8 mouse cellular contexts compared by ENCODE assay signal in genomic region chr2:23067552-23068369, GRCm38 (mm10). TPM values are rescaled to one million over a fixed set of nuclear protein-coding genes. Genes with fewer than 3 reads are reported as not detected.
DNase-seq lines count a peak whose midpoint lies in the region; ATAC-seq and TF ChIP-seq lines count a peak whose summit lies in the region.

TSS of gene Acbd5 (plus strand) at chr2:23068167.

- no peaks in the 10 kb centered on the region for H3K36me3 ChIP-seq in embryonic facial prominence, embryonic 15.5 days
- H3K36me3 ChIP-seq in limb, embryonic 14.5 days (ENCODE audit: control insufficient read depth, insufficient read depth, low read length) = 0 out of 2 replicates have a peak, but pooled peaks cover 3% of the 10 kb centered on the region
- H3K36me3 ChIP-seq in midbrain, postnatal 0 days (ENCODE audit: insufficient read depth, low read length) = no peaks in the 10 kb centered on the region

- peak; percentile 98 for DNase-seq in 416B (ENCODE audit: low read depth)
- DNase-seq in heart, adult 8-10 months (ENCODE audit: low spot score) = peak; percentile 97
- peak; percentile 98 for DNase-seq in kidney, adult 9 months
- DNase-seq in limb, embryonic 14.5 days (ENCODE audit: low spot score) = peak; percentile 98
- DNase-seq in midbrain, postnatal 0 days (ENCODE audit: low spot score) = peak; percentile 98
- peak; percentile 84 to 91 for DNase-seq in spleen, postnatal 14 days (ENCODE audit: low spot score in 2 of 2)

- peak within 1 kb of the TSS; percentile 97 for H3K27ac ChIP-seq in bone marrow, adult 2 months (ENCODE audit: control insufficient read depth, insufficient read depth, low read depth, low read length, poor library complexity)
- peak within 1 kb of the TSS; percentile 96 for H3K27ac ChIP-seq in embryonic facial prominence, embryonic 15.5 days (replicated peaks)
- peak within 1 kb of the TSS; percentile 92 for H3K27ac ChIP-seq in limb, embryonic 14.5 days (replicated peaks; ENCODE audit: low read depth, low read length)
- H3K27ac ChIP-seq in midbrain, postnatal 0 days (ENCODE audit: low read depth, low read length) = peak within 1 kb of the TSS; percentile 97

- H3K4me1 ChIP-seq in bone marrow, adult 2 months (ENCODE audit: control insufficient read depth, insufficient read depth, low read length) = no peaks in the 10 kb centered on the region
- no peaks in the 10 kb centered on the region for H3K4me1 ChIP-seq in embryonic facial prominence, embryonic 15.5 days
- no peaks in the 10 kb centered on the region for H3K4me1 ChIP-seq in limb, embryonic 14.5 days (ENCODE audit: control insufficient read depth, insufficient read depth, low read length)
- H3K4me1 ChIP-seq in midbrain, postnatal 0 days (ENCODE audit: insufficient read depth, low read length) = no peaks in the 10 kb centered on the region; the same call in 1 of the 2 replicates

- H3K27me3 ChIP-seq in embryonic facial prominence, embryonic 15.5 days = no peaks in the 10 kb centered on the region
- no peaks in the 10 kb centered on the region for H3K27me3 ChIP-seq in limb, embryonic 14.5 days (ENCODE audit: control insufficient read depth, insufficient read depth, low read length)
- H3K27me3 ChIP-seq in midbrain, postnatal 0 days (ENCODE audit: insufficient read depth, low read length) = no peaks in the 10 kb centered on the region

- WGBS in bone marrow, adult 2 months = 2% methylated on average over 34 of the region's 34 CpGs
- WGBS in embryonic facial prominence, embryonic 15.5 days = 3% methylated on average over 34 of the region's 34 CpGs
- WGBS in limb, embryonic 14.5 days = 2% methylated on average over 34 of the region's 34 CpGs
- WGBS in midbrain, postnatal 0 days = 3% methylated on average over 34 of the region's 34 CpGs

- no peaks in the 10 kb centered on the region for H3K9me3 ChIP-seq in embryonic facial prominence, embryonic 15.5 days (replicated peaks)
- no peaks in the 10 kb centered on the region for H3K9me3 ChIP-seq in limb, embryonic 14.5 days (ENCODE audit: control insufficient read depth, low read length)
- no peaks in the 10 kb centered on the region for H3K9me3 ChIP-seq in midbrain, postnatal 0 days (ENCODE audit: low read length)

- peak; percentile 97 for ATAC-seq in embryonic facial prominence, embryonic 15.5 days (ENCODE audit: insufficient number of reproducible peaks, low FRiP score, low TSS enrichment, low read depth)
- ATAC-seq in limb, embryonic 14.5 days (ENCODE audit: low FRiP score, low read depth) = peak; percentile 93
- ATAC-seq in midbrain, postnatal 0 days (ENCODE audit: low FRiP score) = peak; percentile 94

- peak within 1 kb of the TSS; percentile 80 for H3K9ac ChIP-seq in embryonic facial prominence, embryonic 15.5 days
- H3K9ac ChIP-seq in limb, embryonic 14.5 days (ENCODE audit: low read depth, low read length, severe bottlenecking) = peak within 1 kb of the TSS; percentile 71
- H3K9ac ChIP-seq in midbrain, postnatal 0 days (replicated peaks; ENCODE audit: low read length, poor library complexity, severe bottlenecking) = peak within 1 kb of the TSS; percentile 87

- peak; percentile 36; the same call in 1 of the 2 replicates for TF ChIP-seq POLR2A in bone marrow, adult 2 months (IDR thresholded peaks at IDR 0.05; ENCODE audit: borderline replicate concordance, control insufficient read depth, low read depth, low read length)
- TF ChIP-seq POLR2A in limb, embryonic 14.5 days (IDR thresholded peaks at IDR 0.05; ENCODE audit: borderline replicate concordance, extremely low read depth, insufficient read depth, insufficient read length) = peak; percentile 64; the same call in 1 of the 2 replicates

- TF ChIP-seq CTCF in bone marrow, adult 2 months (IDR thresholded peaks at IDR 0.05; ENCODE audit: control insufficient read depth, insufficient read depth, low read length) = no peak
- TF ChIP-seq CTCF in midbrain, postnatal 0 days (IDR thresholded peaks at IDR 0.05) = no peak

- H3K4me2 ChIP-seq in embryonic facial prominence, embryonic 15.5 days (replicated peaks) = peak within 1 kb of the TSS; percentile 95
- peak within 1 kb of the TSS; percentile 95 for H3K4me2 ChIP-seq in limb, embryonic 14.5 days (replicated peaks; ENCODE audit: low read depth, low read length, severe bottlenecking)
- H3K4me2 ChIP-seq in midbrain, postnatal 0 days (ENCODE audit: low read depth, low read length, poor library complexity, severe bottlenecking) = peak within 1 kb of the TSS; percentile 96

- peak within 1 kb of the TSS; percentile 90 for H3K4me3 ChIP-seq in bone marrow, adult 2 months (replicated peaks; ENCODE audit: control insufficient read depth, low read depth, low read length)
- H3K4me3 ChIP-seq in embryonic facial prominence, embryonic 15.5 days (replicated peaks) = peak within 1 kb of the TSS; percentile 65
- peak within 1 kb of the TSS; percentile 66 for H3K4me3 ChIP-seq in limb, embryonic 14.5 days (replicated peaks; ENCODE audit: low read length)
- peak within 1 kb of the TSS; percentile 74 for H3K4me3 ChIP-seq in midbrain, postnatal 0 days (ENCODE audit: low read depth, low read length)

RNA-seq across cellular contexts. Expression of gene Acbd5, which starts in this region (rescaled TPM):
- 11.7 and 19.2 TPM in 2 replicates for polyA plus RNA-seq in bone marrow, adult 2 months (2011; ENCODE audit: insufficient read depth, insufficient read length, low replicate concordance, missing spikeins)
- 33.1 and 35.7 TPM in 2 replicates for polyA plus RNA-seq in embryonic facial prominence, embryonic 15.5 days (2015; fragmentation: Nextera tagmentation; extraction: Ambion mirVana)
- 10 to 100 TPM; 23.9 to 26.8 (median 25.4) TPM for total RNA-seq in heart, adult 8-10 months (2022)
- 12.3 and 15.3 TPM in 2 replicates for polyA plus RNA-seq in limb, embryonic 14.5 days (2012; rRNA removed)
- 21.3 and 28.4 TPM in 2 replicates for polyA plus RNA-seq in limb, embryonic 14.5 days (2014; fragmentation: Nextera tagmentation; extraction: Ambion mirVana)
- total RNA-seq in midbrain, postnatal 0 days (2014; rRNA removed) = 40.4 and 50.2 TPM in 2 replicates
- polyA plus RNA-seq in midbrain, postnatal 0 days (2015; fragmentation: Nextera tagmentation; extraction: Ambion mirVana) = 51.8 and 61.2 TPM in 2 replicates

Comparison
In these comparisons a context has a peak if more than half of its experiments do, and no peak if none do; other contexts are left out.
1. Peak in every context shown above with its lines: DNase-seq, ATAC-seq, H3K4me3 ChIP-seq and H3K27ac ChIP-seq.